In the genomic region with DNA sequence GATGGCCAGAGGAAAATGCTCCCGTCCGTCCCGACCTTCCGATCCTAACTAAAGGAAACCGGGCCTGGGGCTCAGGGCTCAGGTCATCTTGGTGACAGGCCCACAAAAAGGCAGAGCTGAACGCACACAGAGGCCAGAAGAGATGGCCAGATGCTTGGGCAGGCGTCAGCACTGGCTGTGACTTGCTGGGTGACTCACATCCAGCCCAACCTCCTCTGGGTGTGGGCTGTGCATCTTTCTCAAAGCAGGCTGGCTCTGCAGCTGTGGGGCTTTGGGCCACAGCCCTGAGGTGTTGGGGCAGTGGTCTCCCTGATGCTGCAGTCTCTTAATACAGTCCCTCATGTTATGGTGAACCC, we compare ENCODE assay signal across 9 mouse cellular contexts. TPM values are rescaled to one million over a fixed set of nuclear protein-coding genes. Genes with fewer than 3 reads are reported as not detected.
DNase-seq lines count a peak whose midpoint lies in the region; ATAC-seq and TF ChIP-seq lines count a peak whose summit lies in the region.
"Had no signal": no experiment of that assay in that cellular context is flagged by ENCODE, and none has a peak within 500 bp of the region (broad histone marks: within the 10 kb centered on the region; RNA-seq: fewer than 3 reads in every experiment).

No protein-coding gene starts in this region.

- peak; percentile 59 for ATAC-seq in neural tube, embryonic 11.5 days (ENCODE audit: insufficient read depth, low FRiP score, low TSS enrichment)

- WGBS in cerebellum, adult 2 months: under 1% methylated on average over 7 of the region's 7 CpGs
- WGBS in neural tube, embryonic 11.5 days: 0% methylated on average over 7 of the region's 7 CpGs
- 2% methylated on average over 7 of the region's 7 CpGs for WGBS in hindbrain, embryonic 10.5 days

- H3K9ac ChIP-seq in neural tube, embryonic 11.5 days (ENCODE audit: low read length): peak overlapping the region; percentile 56

- peak overlapping the region; percentile 37 for H3K4me3 ChIP-seq in cerebellum, adult 2 months (replicated peaks; ENCODE audit: insufficient read depth, low read depth, low read length)
- H3K4me3 ChIP-seq in neural tube, embryonic 11.5 days (ENCODE audit: low read depth, low read length): no peak overlapping the region
- H3K4me3 ChIP-seq in hindbrain, embryonic 10.5 days: peak overlapping the region; percentile 42

- H3K36me3 ChIP-seq in neural tube, embryonic 11.5 days (ENCODE audit: control insufficient read depth, insufficient read depth, low read length): no peaks in the 10 kb centered on the region
- no peaks in the 10 kb centered on the region for H3K36me3 ChIP-seq in hindbrain, embryonic 10.5 days

- H3K27me3 ChIP-seq in cerebellum, adult 2 months (ENCODE audit: control insufficient read depth, insufficient read depth, low read length): no peaks in the 10 kb centered on the region
- no peaks in the 10 kb centered on the region for H3K27me3 ChIP-seq in neural tube, embryonic 11.5 days (ENCODE audit: control insufficient read depth, insufficient read depth, low read length)
- no peaks in the 10 kb centered on the region for H3K27me3 ChIP-seq in hindbrain, embryonic 10.5 days (ENCODE audit: insufficient read depth, poor library complexity, severe bottlenecking)
- H3K27me3 ChIP-seq: CH12.LX had no signal

- no peaks in the 10 kb centered on the region for H3K9me3 ChIP-seq in neural tube, embryonic 11.5 days (ENCODE audit: control insufficient read depth, low read length)
- no peaks in the 10 kb centered on the region for H3K9me3 ChIP-seq in hindbrain, embryonic 10.5 days

- TF ChIP-seq CTCF in cerebellum, adult 2 months (IDR thresholded peaks at IDR 0.05; ENCODE audit: borderline replicate concordance, insufficient read depth, low read depth, low read length): no peak

- H3K27ac ChIP-seq in cerebellum, adult 2 months (ENCODE audit: insufficient read depth, low read length): peak overlapping the region; percentile 88
- peak overlapping the region; percentile 98 for H3K27ac ChIP-seq in neural tube, embryonic 11.5 days (ENCODE audit: low read depth, low read length)
- H3K27ac ChIP-seq in hindbrain, embryonic 10.5 days: peak overlapping the region; percentile 96

- peak overlapping the region; percentile 37 for H3K4me2 ChIP-seq in neural tube, embryonic 11.5 days (ENCODE audit: low read depth)

- TF ChIP-seq POLR2A in cerebellum, adult 2 months (IDR thresholded peaks at IDR 0.05; ENCODE audit: borderline replicate concordance, insufficient read depth, low read length): no peak

- DNase-seq in cerebellum, adult 2 months: no peak
- no peak for DNase-seq in cerebellum, postnatal 25 days
- no peak for DNase-seq in neural tube, embryonic 11.5 days (ENCODE audit: low spot score)
- no peak for DNase-seq in neural tube, embryonic 10.5 days (ENCODE audit: extremely low spot score, low spot score)
- no peak for DNase-seq in hindbrain, embryonic 10.5 days (ENCODE audit: low spot score)
- DNase-seq in lung, postnatal 10 days: peak; percentile 84
- DNase-seq in telencephalon, adult 2 months (ENCODE audit: low read depth, low spot score): peak; percentile 72
- DNase-seq in frontal cortex, postnatal 36 days (ENCODE audit: low spot score in 2 of 2): no peak

- peaks cover 71% of the 10 kb centered on the region for H3K4me1 ChIP-seq in cerebellum, adult 2 months (ENCODE audit: control insufficient read depth, insufficient read depth, low read length)
- H3K4me1 ChIP-seq in neural tube, embryonic 11.5 days (ENCODE audit: control insufficient read depth, insufficient read depth, low read length): peaks cover 49% of the 10 kb centered on the region
- peaks cover 84% of the 10 kb centered on the region for H3K4me1 ChIP-seq in hindbrain, embryonic 10.5 days (replicated peaks)

RNA-seq across cellular contexts. Expression of gene Ncor2, which starts 37.5 kb away (rescaled TPM):
- polyA plus RNA-seq in cerebellum, adult 2 months (2012; rRNA removed): 86.8 and 93.2 TPM in 2 replicates
- 23.6 and 24.3 TPM in 2 replicates for polyA plus RNA-seq in neural tube, embryonic 11.5 days (2014; fragmentation: Nextera tagmentation; extraction: Ambion mirVana)
- 18.1 and 19.7 TPM in 2 replicates for polyA plus RNA-seq in hindbrain, embryonic 10.5 days (2016; fragmentation: Nextera tagmentation; extraction: Ambion mirVana)

Comparison
In these comparisons a context has a peak if more than half of its experiments do, and no peak if none do; other contexts are left out.
1. DNase-seq: peak in lung, postnatal 10 days (single experiment) and telencephalon, adult 2 months (single experiment); none in cerebellum, adult 2 months (0 of 2), cerebellum, postnatal 25 days (0 of 2), neural tube, embryonic 11.5 days (single experiment), neural tube, embryonic 10.5 days (single experiment), hindbrain, embryonic 10.5 days (single experiment) and frontal cortex, postnatal 36 days (0 of 2).
2. Peak in every context shown above with its lines, with median percentiles within 50 percentile points of each other: H3K27ac ChIP-seq.